Mouse (Mus musculus) lung, postnatal 0 days (tissue): ENCODE data around the gene Phb2. TPM values are rescaled to one million over a fixed set of nuclear protein-coding genes. Genes with fewer than 3 reads are reported as not detected.

Experiments
- ATAC-seq: fragments of 200-750 bp; cut with Nextera tagmentation; 2 replicates; pipeline ENCODE4 v1.8.0; 2017; ENCODE audit warnings: moderate library complexity
- DNase-seq: peaks from one replicate; pipeline ENCODE4 v3.0.0-alpha.2; 2016; ENCODE audit warnings: low spot score
- H3K27ac ChIP-seq: fragments of 300-500 bp; sonication (generic); 2 replicates; pipeline ENCODE4 v1.5.1; 2014; ENCODE audit warnings: antibody characterized with exemption, mild to moderate bottlenecking, low read length, mixed read lengths
- H3K27me3 ChIP-seq: fragments of 300-500 bp; sonication (generic); replicated peaks from 2 replicates; pipeline ENCODE4 v1.6.1; 2014; ENCODE audit warnings: low read length, mixed read lengths; ENCODE audit not compliant: insufficient read depth
- H3K36me3 ChIP-seq: fragments of 300-500 bp; sonication (generic); 2 replicates; pipeline ENCODE4 v1.6.1; 2014; ENCODE audit warnings: low read length, mixed read lengths; ENCODE audit not compliant: insufficient read depth
- H3K4me1 ChIP-seq: fragments of 300-500 bp; sonication (generic); 2 replicates; pipeline ENCODE4 v1.6.1; 2014; ENCODE audit warnings: antibody characterized with exemption, low read depth, low read length, mixed read lengths; ENCODE audit not compliant: insufficient read depth
- H3K4me2 ChIP-seq: fragments of 300-500 bp; sonication (generic); replicated peaks from 2 replicates; pipeline ENCODE4 v1.6.1; 2014; ENCODE audit warnings: low read depth, mild to moderate bottlenecking, low read length, moderate library complexity, mixed read lengths
- H3K4me3 ChIP-seq: fragments of 300-500 bp; sonication (generic); 2 replicates; pipeline ENCODE4 v1.5.1; 2014; ENCODE audit warnings: low read depth, low read length
- H3K9ac ChIP-seq: fragments of 300-500 bp; sonication (generic); replicated peaks from 2 replicates; pipeline ENCODE4 v1.6.1; 2014; ENCODE audit warnings: low read depth, mild to moderate bottlenecking
- H3K9me3 ChIP-seq: fragments of 300-500 bp; sonication (generic); 2 replicates; pipeline ENCODE4 v1.6.1; 2016; ENCODE audit warnings: low read length, mixed read lengths
- CTCF ChIP-seq: IDR thresholded peaks from 2 replicates; pipeline ENCODE4 v1.5.1; 2016; ENCODE audit warnings: antibody characterized with exemption, mild to moderate bottlenecking
- EP300 ChIP-seq: IDR thresholded peaks from 2 replicates; pipeline ENCODE4 v1.6.1; 2016; ENCODE audit warnings: antibody characterized with exemption, mild to moderate bottlenecking, control low read depth
- WGBS: fragments of 180-500 bp; shearing (Covaris S2); extraction: QIAGEN DNeasy Blood & Tissue Kit; methylation state at CpG from one replicate; pipeline ENCODE4 v1.1.7; 2014; 5-methylcytosine and 5-hydroxymethylcytosine counted together
- polyA plus RNA-seq: library from polyadenylated mRNA; unstranded; fragments of >200 nt; fragmentation: Nextera tagmentation; extraction: Ambion mirVana; gene quantifications from 2 replicates; pipeline ENCODE4 v1.2.1, GENCODE M21; 2015

The Phb2 gene
- polyA plus RNA-seq, 1 experiment from 2014 or later, result 169 TPM

DNA sequence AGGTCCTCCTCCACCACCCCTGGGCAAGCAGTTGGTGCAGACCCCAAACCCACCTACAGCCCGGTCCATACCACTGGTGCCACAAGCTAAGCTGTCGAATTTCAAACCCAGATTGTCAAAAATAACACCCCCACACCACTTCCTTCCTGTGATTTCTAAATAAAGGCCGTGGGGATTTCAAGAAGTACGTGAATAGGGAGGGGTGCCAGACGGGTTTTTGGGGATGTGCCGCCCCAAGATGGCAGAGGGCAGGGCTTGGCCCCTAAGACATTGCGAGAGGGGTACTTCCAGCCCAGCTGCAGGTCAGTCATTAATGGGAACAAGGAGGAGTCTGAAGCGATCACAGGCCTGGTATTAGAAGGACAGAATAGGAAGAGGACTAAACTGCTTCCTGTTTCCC is 11.4 kb downstream of the Phb2 start:
- H3K4me3 ChIP-seq, result no peak overlapping the region
- H3K4me1 ChIP-seq, result no peaks in the 10 kb centered on the region
- WGBS, result 56% methylated on average over 8 of the region's 8 CpGs
- DNase-seq, result no peak
- TF ChIP-seq EP300, result no peak
- no peak for TF ChIP-seq CTCF
- H3K4me2 ChIP-seq, result no peak overlapping the region
- H3K36me3 ChIP-seq, result no peaks in the 10 kb centered on the region
- ATAC-seq, result no peak
- no peak overlapping the region for H3K27ac ChIP-seq
- H3K9me3 ChIP-seq, result no peaks in the 10 kb centered on the region
- no peak overlapping the region for H3K9ac ChIP-seq
- no peaks in the 10 kb centered on the region for H3K27me3 ChIP-seq

DNA sequence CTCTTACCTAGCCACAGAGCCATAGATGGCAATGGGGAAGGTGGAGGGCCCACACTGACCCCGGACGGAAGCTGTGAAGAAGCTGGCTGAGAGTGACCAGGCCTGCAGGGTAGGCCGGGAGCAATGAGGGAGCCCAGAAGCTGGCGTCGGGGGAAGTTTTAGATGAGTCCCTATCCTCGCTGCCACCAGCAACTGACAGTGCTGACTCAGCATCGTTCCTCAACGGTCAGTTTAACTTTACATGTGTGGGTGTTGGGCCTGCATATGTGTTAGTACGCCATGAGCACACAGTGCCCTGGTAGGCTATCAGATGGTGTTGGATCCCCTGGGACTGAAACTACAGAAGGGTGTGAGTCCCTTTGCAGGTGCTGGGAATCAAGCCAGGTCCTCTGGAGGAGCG is 12.3 kb downstream of the Phb2 start:
- Histone ChIP-seq H3K4me1 (no peaks in the 10 kb centered on the region), H3K9ac (no peak overlapping the region), H3K27me3 (no peaks in the 10 kb centered on the region), H3K4me3 (no peak overlapping the region), H3K27ac (no peak overlapping the region), H3K36me3 (no peaks in the 10 kb centered on the region), H3K9me3 (no peaks in the 10 kb centered on the region), H3K4me2 (no peak overlapping the region)
- no peak for ATAC-seq
- 87% methylated on average over 10 of the region's 10 CpGs for whole genome bisulfite sequencing
- TF ChIP-seq CTCF, result no peak
- TF ChIP-seq EP300, result no peak
- no peak for DNase-seq

DNA sequence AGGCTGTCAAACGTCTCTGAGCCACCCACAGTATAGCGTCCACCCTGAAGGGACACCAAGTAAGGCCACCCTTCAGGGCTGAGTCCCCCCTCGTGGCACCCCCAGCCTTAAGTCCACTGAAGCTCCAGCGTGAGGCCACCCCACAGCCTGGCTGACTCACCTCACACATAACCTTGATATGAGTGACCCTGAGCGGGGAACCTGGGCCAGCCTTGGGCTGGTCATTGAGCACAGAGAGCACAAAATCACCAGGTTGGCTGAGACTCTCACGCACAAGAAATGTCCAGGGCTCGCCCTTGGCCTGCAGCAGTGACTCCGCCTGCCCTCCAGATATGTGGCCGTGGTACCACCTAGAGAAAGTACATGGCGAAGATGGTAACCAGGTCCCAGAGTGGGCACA is 16.5 kb downstream of the Phb2 start:
- Histone ChIP-seq H3K4me3 (no peak overlapping the region), H3K9ac (no peak overlapping the region), H3K4me1 (peaks cover 4% of the 10 kb centered on the region; the same call in 1 of the 2 replicates), H3K27me3 (no peaks in the 10 kb centered on the region), H3K4me2 (no peak overlapping the region), H3K27ac (no peak overlapping the region), H3K36me3 (no peaks in the 10 kb centered on the region), H3K9me3 (no peaks in the 10 kb centered on the region)
- ATAC-seq, result no peak
- DNase-seq, result no peak
- no peak for TF ChIP-seq CTCF
- TF ChIP-seq EP300, result no peak
- WGBS, result 85% methylated on average over 10 of the region's 10 CpGs

DNA sequence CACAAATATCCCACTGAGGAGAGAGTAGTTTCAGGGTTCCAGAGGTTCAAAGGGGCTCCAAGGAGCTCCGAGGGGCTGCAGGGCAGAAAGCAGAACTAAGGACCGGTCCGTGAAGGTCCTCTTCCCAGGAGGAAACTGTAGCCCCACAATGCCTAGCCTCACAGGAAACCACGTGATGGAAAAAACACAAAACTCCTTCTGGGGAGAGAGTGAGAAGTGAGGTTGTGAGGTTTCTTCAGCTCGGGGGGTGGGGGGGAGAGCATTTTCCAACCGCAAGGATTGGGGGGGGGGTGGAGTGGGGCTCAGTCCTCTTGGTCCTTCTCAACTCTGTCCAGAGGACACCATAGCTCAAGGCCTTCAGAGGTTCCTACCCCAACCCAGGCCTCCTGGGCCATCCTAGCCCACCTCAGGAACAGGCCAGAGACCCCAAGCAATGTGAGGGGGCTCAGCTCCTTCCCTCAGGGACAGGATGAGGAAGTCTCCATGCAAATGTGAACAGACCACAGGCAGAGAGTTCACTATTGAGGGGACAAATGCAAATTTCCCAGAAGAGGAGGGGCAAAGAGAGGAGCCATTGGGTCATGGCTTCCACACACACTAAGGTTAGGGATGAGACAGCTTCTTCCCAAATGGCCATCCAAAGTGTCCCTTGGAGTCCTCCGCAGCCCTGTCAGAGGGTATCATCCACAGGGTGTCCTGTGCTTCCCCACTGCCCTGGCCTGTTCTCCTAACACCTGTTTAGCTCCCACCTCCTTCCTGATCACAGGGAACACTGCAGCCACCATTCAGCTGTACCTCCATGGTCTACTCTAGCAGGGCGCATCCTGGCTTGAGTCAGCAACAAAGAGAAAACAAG is 17.9 kb downstream of the Phb2 start:
- Histone ChIP-seq H3K4me2 (no peak overlapping the region), H3K4me1 (peaks cover 4% of the 10 kb centered on the region; the same call in 1 of the 2 replicates), H3K36me3 (no peaks in the 10 kb centered on the region), H3K27me3 (no peaks in the 10 kb centered on the region), H3K4me3 (no peak overlapping the region), H3K9ac (0 out of 2 replicates have a peak overlapping the region, but pooled peaks have one; percentile 5), H3K9me3 (no peaks in the 10 kb centered on the region), H3K27ac (no peak overlapping the region)
- ATAC-seq (peak; percentile 21; the same call in 1 of the 2 replicates), DNase-seq (peak; percentile 48)
- TF ChIP-seq CTCF, result no peak
- TF ChIP-seq EP300, result no peak
- WGBS, result 71% methylated on average over 8 of the region's 8 CpGs

DNA sequence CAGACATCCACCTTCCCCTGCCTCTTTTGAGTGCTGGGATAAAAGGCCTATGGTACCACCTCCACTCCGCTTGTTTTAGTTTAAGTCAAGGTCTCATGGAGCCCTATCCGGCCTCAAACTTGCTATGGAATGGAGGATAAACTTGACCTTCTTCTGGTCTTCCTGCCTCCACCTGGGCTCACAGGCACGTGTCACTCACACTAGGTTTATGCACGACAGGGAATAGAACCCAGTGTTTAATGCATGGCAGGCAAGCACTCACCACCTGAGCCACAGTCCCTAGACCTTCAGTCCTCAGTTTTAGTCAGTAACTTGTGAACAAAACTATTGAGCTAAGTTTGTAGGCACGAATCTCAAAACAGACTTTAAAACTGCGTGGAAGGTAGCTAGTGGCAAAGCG is 18.9 kb downstream of the Phb2 start:
- Histone ChIP-seq H3K36me3 (no peaks in the 10 kb centered on the region), H3K9me3 (no peaks in the 10 kb centered on the region), H3K4me1 (peaks cover 4% of the 10 kb centered on the region; the same call in 1 of the 2 replicates), H3K27me3 (no peaks in the 10 kb centered on the region), H3K4me2 (no peak overlapping the region), H3K9ac (no peak overlapping the region), H3K27ac (no peak overlapping the region), H3K4me3 (no peak overlapping the region)
- WGBS, result 79% methylated on average over 7 of the region's 7 CpGs
- TF ChIP-seq EP300, result no peak
- TF ChIP-seq CTCF, result no peak
- ATAC-seq, result no peak
- no peak for DNase-seq

DNA sequence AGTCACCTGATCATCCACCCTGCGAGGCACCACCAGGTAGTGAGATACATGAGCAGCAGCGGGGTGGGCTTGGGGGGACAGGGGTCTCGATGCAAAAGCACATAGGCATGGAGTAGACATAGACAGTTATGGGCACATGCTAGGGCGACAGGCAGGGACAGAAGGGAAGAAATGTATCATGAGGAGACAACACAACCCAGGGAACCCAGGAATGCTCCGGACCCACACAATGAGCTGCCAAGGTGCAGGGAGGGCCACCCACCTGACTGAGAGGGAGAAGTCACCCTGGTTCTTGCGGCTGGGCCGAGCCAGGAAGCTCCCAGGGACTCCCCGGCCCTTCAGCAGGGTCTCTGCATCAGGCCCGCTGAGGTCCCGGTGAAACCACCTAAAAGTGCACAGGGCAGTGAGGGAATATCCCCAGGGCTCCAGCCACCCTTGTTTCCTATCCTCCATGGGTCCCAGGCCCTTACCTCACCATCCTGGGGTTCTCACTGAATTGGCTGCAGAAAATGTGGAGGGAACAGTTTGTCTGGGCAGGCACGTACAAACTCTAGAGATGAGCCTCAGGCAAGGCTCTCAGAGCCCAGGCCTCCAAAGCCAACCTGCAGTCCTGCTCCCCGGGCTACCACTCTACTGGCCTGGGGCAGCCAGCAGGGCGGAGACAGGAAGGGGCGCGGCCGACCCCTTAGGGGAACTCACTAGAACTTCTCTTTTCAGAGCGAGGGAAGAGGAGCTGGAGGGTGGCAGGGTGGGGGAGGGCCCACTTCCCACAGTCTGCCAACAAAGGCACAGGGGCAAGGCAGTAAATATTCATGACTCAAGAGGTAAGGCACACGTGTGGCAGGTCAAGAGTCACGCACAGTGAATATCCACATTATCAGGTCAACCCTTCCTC is 20.6 kb downstream of the Phb2 start:
- peak overlapping the region; percentile 38; the same call in 1 of the 2 replicates for H3K27ac ChIP-seq
- H3K9ac ChIP-seq, result 0 out of 2 replicates have a peak overlapping the region, but pooled peaks have one; percentile 19
- H3K4me3 ChIP-seq, result peak overlapping the region; percentile 24

More for the DNA sequence above, 20.6 kb downstream of the Phb2 start:
- TF ChIP-seq CTCF (no peak), EP300 (no peak)
- whole genome bisulfite sequencing, result 48% methylated on average over 19 of the region's 19 CpGs
- ATAC-seq (peak; percentile 73), DNase-seq (peak; percentile 47)
- no peaks in the 10 kb centered on the region for H3K27me3 ChIP-seq
- no peak overlapping the region for H3K4me2 ChIP-seq
- H3K36me3 ChIP-seq, result no peaks in the 10 kb centered on the region
- H3K4me1 ChIP-seq, result peaks cover 4% of the 10 kb centered on the region; the same call in 1 of the 2 replicates
- no peaks in the 10 kb centered on the region for H3K9me3 ChIP-seq
